Mouse (Mus musculus) limb, embryonic 14.5 days (tissue): ENCODE measurements around the gene Tbc1d10b. TPM values are rescaled to one million over a fixed set of nuclear protein-coding genes. Genes with fewer than 3 reads are reported as not detected.

ENCODE experiments used
- ATAC-seq: fragments of 200-750 bp; cut with Nextera tagmentation; 2 replicates; pipeline ENCODE4 v1.8.0; 2017; ENCODE audit warnings: low read depth, moderate number of reproducible peaks, moderate TSS enrichment; ENCODE audit not compliant: low FRiP score
- DNase-seq: peaks from one replicate; pipeline ENCODE4 v3.0.0-alpha.2; 2015; ENCODE audit warnings: low spot score
- H3K27ac ChIP-seq: fragments of 300-500 bp; sonication (generic); replicated peaks from 2 replicates; pipeline ENCODE4 v1.5.1; 2014; ENCODE audit warnings: low read depth, mild to moderate bottlenecking, low read length, moderate library complexity, mixed read lengths
- H3K27me3 ChIP-seq: fragments of 300-500 bp; sonication (generic); 2 replicates; pipeline ENCODE4 v1.6.1; 2014; ENCODE audit warnings: low read length, mixed read lengths; ENCODE audit not compliant: control insufficient read depth, insufficient read depth
- H3K36me3 ChIP-seq: fragments of 300-500 bp; sonication (generic); 2 replicates; pipeline ENCODE4 v1.6.1; 2014; ENCODE audit warnings: mild to moderate bottlenecking, low read length, moderate library complexity, mixed read lengths; ENCODE audit not compliant: control insufficient read depth, insufficient read depth
- H3K4me1 ChIP-seq: fragments of 300-500 bp; sonication (generic); 2 replicates; pipeline ENCODE4 v1.6.1; 2014; ENCODE audit warnings: antibody characterized with exemption, low read length, mixed read lengths; ENCODE audit not compliant: control insufficient read depth, insufficient read depth
- H3K4me2 ChIP-seq: fragments of 300-500 bp; sonication (generic); replicated peaks from 2 replicates; pipeline ENCODE4 v1.6.1; 2014; ENCODE audit warnings: low read depth, mild to moderate bottlenecking, low read length, moderate library complexity; ENCODE audit not compliant: severe bottlenecking
- H3K4me3 ChIP-seq: fragments of 300-500 bp; sonication (generic); replicated peaks from 2 replicates; pipeline ENCODE4 v1.5.1; 2014; ENCODE audit warnings: low read length
- H3K9ac ChIP-seq: fragments of 300-500 bp; sonication (generic); 2 replicates; pipeline ENCODE4 v1.6.1; 2014; ENCODE audit warnings: mild to moderate bottlenecking, low read depth, low read length, moderate library complexity; ENCODE audit not compliant: severe bottlenecking
- H3K9me3 ChIP-seq: fragments of 300-500 bp; sonication (generic); 2 replicates; pipeline ENCODE4 v1.6.1; 2016; ENCODE audit warnings: low read length; ENCODE audit not compliant: control insufficient read depth
- POLR2A ChIP-seq: fragments of 200-500 bp; IDR thresholded peaks from 2 replicates; pipeline ENCODE4 v1.8.0; 2012; ENCODE audit warnings: inconsistent platforms, mild to moderate bottlenecking, moderate library complexity, borderline replicate concordance; ENCODE audit not compliant: insufficient read depth, insufficient read length; ENCODE audit errors: extremely low read depth
- WGBS: fragments of 180-500 bp; shearing (Covaris S2); extraction: QIAGEN DNeasy Blood & Tissue Kit; methylation state at CpG from one replicate; pipeline ENCODE4 v1.1.7; 2014; 5-methylcytosine and 5-hydroxymethylcytosine counted together
- polyA plus RNA-seq, 2 experiments: library from polyadenylated mRNA; depleted of rRNA in 1 of 2; stranded (reverse) in 1 of 2; unstranded in 1 of 2; fragments of >200 nt; fragmentation: Nextera tagmentation in 1 of 2; extraction: Ambion mirVana in 1 of 2; gene quantifications; 2 replicates each; pipeline versions ENCODE4 v1.2.1 to v1.2.3; 2012 to 2014

Gene Tbc1d10b
- polyA plus RNA-seq, 2 experiments: 27.1 to 46.8 TPM

- WGBS: 84% methylated on average over 12 of the region's 12 CpGs
- TF ChIP-seq POLR2A: no peak
Measured at GRCm38 (mm10) chr7:127165607-127166493, 42.4 kb downstream of the Tbc1d10b start.

GRCm38 (mm10) chr7:127164002-127164401 lies 44.3 kb downstream of the Tbc1d10b start:
- 86% methylated on average over 4 of the region's 4 CpGs for WGBS

More at GRCm38 (mm10) chr7:127165607-127166493, 42.4 kb downstream of the Tbc1d10b start:
- no peak for DNase-seq
- Histone ChIP-seq H3K36me3 (no peaks in the 10 kb centered on the region), H3K4me3 (no peak overlapping the region), H3K27ac (no peak overlapping the region), H3K27me3 (no peaks in the 10 kb centered on the region), H3K4me2 (no peak overlapping the region), H3K9ac (no peak overlapping the region), H3K4me1 (no peaks in the 10 kb centered on the region), H3K9me3 (no peaks in the 10 kb centered on the region)
- no peak for ATAC-seq

GRCm38 (mm10) chr7:127162546-127162945 lies 45.7 kb downstream of the Tbc1d10b start:
- H3K9me3 ChIP-seq: no peaks in the 10 kb centered on the region
- WGBS: 79% methylated on average over 5 of the region's 5 CpGs
- no peak for DNase-seq
- no peak overlapping the region for H3K4me3 ChIP-seq
- H3K4me2 ChIP-seq: no peak overlapping the region
- no peak overlapping the region for H3K9ac ChIP-seq
- H3K27ac ChIP-seq: no peak overlapping the region
- H3K36me3 ChIP-seq: no peaks in the 10 kb centered on the region
- ATAC-seq: no peak
- H3K27me3 ChIP-seq: no peaks in the 10 kb centered on the region
- no peaks in the 10 kb centered on the region for H3K4me1 ChIP-seq
- TF ChIP-seq POLR2A: no peak

More at GRCm38 (mm10) chr7:127164002-127164401, 44.3 kb downstream of the Tbc1d10b start:
- DNase-seq (no peak), ATAC-seq (no peak)
- Histone ChIP-seq H3K9ac (no peak overlapping the region), H3K9me3 (no peaks in the 10 kb centered on the region), H3K36me3 (no peaks in the 10 kb centered on the region), H3K27me3 (no peaks in the 10 kb centered on the region), H3K4me2 (no peak overlapping the region), H3K4me1 (no peaks in the 10 kb centered on the region), H3K27ac (no peak overlapping the region), H3K4me3 (no peak overlapping the region)
- no peak for TF ChIP-seq POLR2A

- TF ChIP-seq POLR2A: no peak
- 79% methylated on average over 4 of the region's 4 CpGs for WGBS
Measured at GRCm38 (mm10) chr7:127157548-127157947, 50.7 kb downstream of the Tbc1d10b start.

GRCm38 (mm10) chr7:127153477-127153876 lies 54.8 kb downstream of the Tbc1d10b start:
- Histone ChIP-seq H3K9me3 (no peaks in the 10 kb centered on the region), H3K4me3 (no peak overlapping the region), H3K9ac (no peak overlapping the region), H3K27me3 (no peaks in the 10 kb centered on the region), H3K36me3 (no peaks in the 10 kb centered on the region), H3K4me2 (no peak overlapping the region), H3K27ac (no peak overlapping the region), H3K4me1 (no peaks in the 10 kb centered on the region)
- DNase-seq (no peak), ATAC-seq (no peak)
- 89% methylated on average over 3 of the region's 3 CpGs for WGBS
- no peak for TF ChIP-seq POLR2A

More at GRCm38 (mm10) chr7:127157548-127157947, 50.7 kb downstream of the Tbc1d10b start:
- Histone ChIP-seq H3K36me3 (no peaks in the 10 kb centered on the region), H3K9ac (no peak overlapping the region), H3K4me3 (no peak overlapping the region), H3K4me2 (no peak overlapping the region), H3K27me3 (no peaks in the 10 kb centered on the region), H3K9me3 (no peaks in the 10 kb centered on the region), H3K27ac (no peak overlapping the region), H3K4me1 (no peaks in the 10 kb centered on the region)
- DNase-seq (no peak), ATAC-seq (no peak)
